Mouse (Mus musculus) kidney, adult 2 months (tissue): ENCODE results near the gene Kat2b.

Source experiments
- CTCF ChIP-seq: fragments of 200-500 bp; conservative IDR thresholded peaks from 2 replicates; pipeline ENCODE4 v1.5.1; 2011; ENCODE audit warnings: low read depth, mild to moderate bottlenecking, control low read depth, low read length, moderate library complexity, mixed read lengths; ENCODE audit not compliant: insufficient read depth, insufficient read length
- POLR2A ChIP-seq: fragments of 200-500 bp; IDR thresholded peaks from one replicate; pipeline ENCODE4 v1.6.1; 2011; ENCODE audit warnings: low read depth, low read length, control low read depth

- no peak for TF ChIP-seq POLR2A
- TF ChIP-seq CTCF: no peak
These were observed 57.1 kb downstream of the Kat2b start for GRCm38 (mm10) chr17:53623762-53624161.
